23 mouse cellular contexts compared by ENCODE assay signal in genomic region chr2:76449836-76450355, GRCm38 (mm10). TPM values are rescaled to one million over a fixed set of nuclear protein-coding genes. Genes with fewer than 3 reads are reported as not detected.
DNase-seq lines count a peak whose midpoint lies in the region.
"Had no signal": no experiment of that assay in that cellular context is flagged by ENCODE, and none has a peak within 500 bp of the region (broad histone marks: within the 10 kb centered on the region; RNA-seq: fewer than 3 reads in every experiment).

No protein-coding gene starts in this region.

- H3K36me3 ChIP-seq in limb, embryonic 10.5 days = no peaks in the 10 kb centered on the region
- H3K36me3 ChIP-seq: embryonic facial prominence, embryonic 15.5 days; forebrain, embryonic 10.5 days; heart, embryonic 13.5 days; hindbrain, embryonic 12.5 days had no signal

- H3K9me3 ChIP-seq in limb, embryonic 10.5 days (replicated peaks) = no peaks in the 10 kb centered on the region
- H3K9me3 ChIP-seq: embryonic facial prominence, embryonic 15.5 days; forebrain, embryonic 10.5 days; heart, embryonic 13.5 days; hindbrain, embryonic 12.5 days had no signal

- H3K4me3 ChIP-seq in limb, embryonic 10.5 days = no peak overlapping the region
- H3K4me3 ChIP-seq: embryonic facial prominence, embryonic 15.5 days; erythroblast, embryonic 14.5 days; forebrain, embryonic 10.5 days; gastrocnemius, adult 2 months; heart, embryonic 13.5 days; hindbrain, embryonic 12.5 days had no signal

- 84% methylated on average over 6 of the region's 6 CpGs for WGBS in limb, embryonic 10.5 days

- no peak overlapping the region for H3K27ac ChIP-seq in limb, embryonic 10.5 days
- H3K27ac ChIP-seq: embryonic facial prominence, embryonic 15.5 days; forebrain, embryonic 10.5 days; gastrocnemius, adult 2 months; heart, embryonic 13.5 days; hindbrain, embryonic 12.5 days had no signal

- peak; percentile 23 to 70 for DNase-seq in adrenal gland, adult (ENCODE audit: inconsistent age in 2 of 2, low spot score in 1 of 2)
- no peak for DNase-seq in adrenal gland, postnatal 4 days (ENCODE audit: low spot score in 2 of 2)
- DNase-seq in ES-CJ7 (ENCODE audit: low read depth, low spot score) = peak; percentile 4
- DNase-seq in adrenal gland, postnatal 10 days = peak; percentile 16
- DNase-seq in limb, embryonic 10.5 days (ENCODE audit: low spot score) = peak; percentile 15
- DNase-seq in spleen, adult 18-20 months = no peak
- no peak for DNase-seq in layer of hippocampus, adult 8-10 months (ENCODE audit: low spot score in 2 of 2)
- DNase-seq: B cell, adult 2 months; cerebellum, adult 11 months; cerebellum, adult 8-10 months; cerebellum, postnatal 14 days; embryo, embryonic 11 days; gastrocnemius, adult 2 months; gastrocnemius, postnatal 25 days; heart, postnatal 4 days had no signal

- H3K27me3 ChIP-seq in limb, embryonic 10.5 days (ENCODE audit: low read depth, poor library complexity, severe bottlenecking) = no peaks in the 10 kb centered on the region
- H3K27me3 ChIP-seq: embryonic facial prominence, embryonic 15.5 days; heart, embryonic 13.5 days; hindbrain, embryonic 12.5 days; Patski had no signal

- no peaks in the 10 kb centered on the region for H3K4me1 ChIP-seq in limb, embryonic 10.5 days
- H3K4me1 ChIP-seq: embryonic facial prominence, embryonic 15.5 days; forebrain, embryonic 10.5 days; heart, embryonic 13.5 days; hindbrain, embryonic 12.5 days had no signal

RNA-seq across cellular contexts. Expression of gene Osbpl6, which starts 43.6 kb away (rescaled TPM):
- 10 to 100 TPM; 29.9 to 33.9 TPM for total RNA-seq in adrenal gland, postnatal 4 days (2021)
- 10 to 100 TPM; 12.0 to 15.2 TPM for total RNA-seq in adrenal gland, postnatal 10 days (2021)
- polyA plus RNA-seq in limb, embryonic 10.5 days (2016; fragmentation: Nextera tagmentation; extraction: Ambion mirVana) = 19.2 and 19.3 TPM in 2 replicates
- total RNA-seq in layer of hippocampus, adult 8-10 months (2022) = 10 to 100 TPM; 52.1 to 71.5 (median 60.2) TPM
- total RNA-seq: common myeloid progenitor, adult 5-6 weeks; granulocyte monocyte progenitor cell, adult 5-6 weeks had no signal
- polyA plus RNA-seq: erythroblast, embryonic 14.5 days had no signal

Comparison
In these comparisons a context has a peak if more than half of its experiments do, and no peak if none do; other contexts are left out.
1. DNase-seq: peak in adrenal gland, adult (2 of 2), ES-CJ7 (single experiment), adrenal gland, postnatal 10 days (single experiment) and limb, embryonic 10.5 days (single experiment); none in adrenal gland, postnatal 4 days (0 of 2), spleen, adult 18-20 months (0 of 2) and layer of hippocampus, adult 8-10 months (0 of 2).